Mouse (Mus musculus) heart, embryonic 13.5 days (tissue): ENCODE data around the gene Mob3c. TPM values are rescaled to one million over a fixed set of nuclear protein-coding genes. Genes with fewer than 3 reads are reported as not detected.
A peak's percentile ranks its signal among the peaks of the same experiment; 100 is the strongest.

Source experiments
- ATAC-seq: fragments of 200-750 bp; cut with Nextera tagmentation; 2 replicates; pipeline ENCODE4 v1.8.0; 2017; ENCODE audit warnings: moderate TSS enrichment; ENCODE audit not compliant: insufficient number of reproducible peaks, low FRiP score, low TSS enrichment; ENCODE audit errors: extremely low read depth
- H3K27ac ChIP-seq: fragments of 300-500 bp; sonication (generic); replicated peaks from 2 replicates; pipeline ENCODE4 v1.5.1; 2015; ENCODE audit warnings: moderate library complexity, mild to moderate bottlenecking, inconsistent platforms
- H3K27me3 ChIP-seq: fragments of 300-500 bp; sonication (generic); replicated peaks from 2 replicates; pipeline ENCODE4 v1.6.1; 2015; ENCODE audit warnings: mild to moderate bottlenecking, inconsistent platforms
- H3K36me3 ChIP-seq: fragments of 300-500 bp; sonication (generic); 2 replicates; pipeline ENCODE4 v1.6.1; 2015; ENCODE audit warnings: mild to moderate bottlenecking, inconsistent platforms
- H3K4me1 ChIP-seq: fragments of 300-500 bp; sonication (generic); 2 replicates; pipeline ENCODE4 v1.6.1; 2015; ENCODE audit warnings: inconsistent platforms
- H3K4me2 ChIP-seq: fragments of 300-500 bp; sonication (generic); 2 replicates; pipeline ENCODE4 v1.6.1; 2015; ENCODE audit warnings: inconsistent platforms, mild to moderate bottlenecking, moderate library complexity
- H3K4me3 ChIP-seq: fragments of 300-500 bp; sonication (generic); 2 replicates; pipeline ENCODE4 v1.5.1; 2015; ENCODE audit warnings: moderate library complexity, mild to moderate bottlenecking, inconsistent platforms
- H3K9ac ChIP-seq: fragments of 300-500 bp; sonication (generic); 2 replicates; pipeline ENCODE4 v1.6.1; 2015; ENCODE audit warnings: inconsistent platforms, mild to moderate bottlenecking, moderate library complexity
- H3K9me3 ChIP-seq: fragments of 300-500 bp; sonication (generic); 2 replicates; pipeline ENCODE4 v1.6.1; 2016; ENCODE audit warnings: inconsistent platforms
- WGBS: fragments of 180-500 bp; shearing (Covaris S2); methylation state at CpG from one replicate; pipeline ENCODE4 v1.1.7; 2015; ENCODE audit warnings: mixed read lengths; 5-methylcytosine and 5-hydroxymethylcytosine counted together
- polyA plus RNA-seq: library from polyadenylated mRNA; unstranded; fragments of >200 nt; fragmentation: Nextera tagmentation; extraction: Ambion mirVana; gene quantifications from 2 replicates; pipeline ENCODE4 v1.2.1, GENCODE M21; 2015

Mob3c gene
- polyA plus RNA-seq, 1 experiment from 2014 or later = 6.4 TPM

GRCm38 (mm10) chr4:115835576-115835975 lies 7.7 kb downstream of the Mob3c start:
- Histone ChIP-seq H3K27me3 (no peaks in the 10 kb centered on the region), H3K4me3 (no peak overlapping the region), H3K36me3 (peaks cover 50% of the 10 kb centered on the region), H3K27ac (no peak overlapping the region), H3K9me3 (no peaks in the 10 kb centered on the region), H3K4me2 (no peak overlapping the region), H3K9ac (no peak overlapping the region), H3K4me1 (peaks cover 12% of the 10 kb centered on the region)
- 75% methylated on average over 2 of the region's 2 CpGs for WGBS
- ATAC-seq = no peak

GRCm38 (mm10) chr4:115838196-115838595 lies 10.3 kb downstream of the Mob3c start:
- Histone ChIP-seq H3K4me2 (peak overlapping the region; percentile 79), H3K4me1 (peaks cover 14% of the 10 kb centered on the region), H3K9ac (peak overlapping the region; percentile 86; the same call in 1 of the 2 replicates), H3K4me3 (peak overlapping the region; percentile 70; the same call in 1 of the 2 replicates), H3K36me3 (peaks cover 28% of the 10 kb centered on the region), H3K27ac (no peak overlapping the region), H3K9me3 (no peaks in the 10 kb centered on the region), H3K27me3 (no peaks in the 10 kb centered on the region)
- no peak for ATAC-seq
- WGBS = 73% methylated on average over 4 of the region's 4 CpGs

- Histone ChIP-seq H3K4me1 (peaks cover 14% of the 10 kb centered on the region), H3K9me3 (no peaks in the 10 kb centered on the region), H3K9ac (peak within 1 kb of the TSS; percentile 86), H3K27me3 (no peaks in the 10 kb centered on the region), H3K27ac (peak within 1 kb of the TSS; percentile 71), H3K36me3 (peaks cover 27% of the 10 kb centered on the region), H3K4me2 (peak within 1 kb of the TSS; percentile 79), H3K4me3 (peak within 1 kb of the TSS; percentile 70)
- 2% methylated on average over 51 of the region's 51 CpGs for WGBS
- ATAC-seq = peak; percentile 97
Measured at GRCm38 (mm10) chr4:115838696-115839641, 11.1 kb downstream of the Mob3c start, which contains the start of gene Mknk1. TSS of gene Mknk1 (plus strand) at chr4:115839198.

GRCm38 (mm10) chr4:115839956-115840355 lies 12.1 kb downstream of the Mob3c start:
- H3K4me2 ChIP-seq = peak overlapping the region; percentile 79
- H3K27me3 ChIP-seq = no peaks in the 10 kb centered on the region
- WGBS = 47% methylated on average over 4 of the region's 4 CpGs
- H3K4me3 ChIP-seq = peak overlapping the region; percentile 70
- peaks cover 17% of the 10 kb centered on the region for H3K36me3 ChIP-seq
- no peak overlapping the region for H3K27ac ChIP-seq
- peaks cover 14% of the 10 kb centered on the region for H3K4me1 ChIP-seq
- no peaks in the 10 kb centered on the region for H3K9me3 ChIP-seq
- ATAC-seq = no peak
- peak overlapping the region; percentile 86; the same call in 1 of the 2 replicates for H3K9ac ChIP-seq

GRCm38 (mm10) chr4:115840842-115841241 lies 12.9 kb downstream of the Mob3c start:
- Histone ChIP-seq H3K4me3 (no peak overlapping the region), H3K4me2 (no peak overlapping the region; the same call in 1 of the 2 replicates), H3K4me1 (peaks cover 14% of the 10 kb centered on the region), H3K27me3 (no peaks in the 10 kb centered on the region), H3K9me3 (no peaks in the 10 kb centered on the region), H3K27ac (no peak overlapping the region), H3K9ac (no peak overlapping the region), H3K36me3 (peaks cover 8% of the 10 kb centered on the region)
- ATAC-seq = no peak
- WGBS = 86% methylated on average over 4 of the region's 4 CpGs

GRCm38 (mm10) chr4:115846656-115847055 lies 18.8 kb downstream of the Mob3c start:
- no peaks in the 10 kb centered on the region for H3K9me3 ChIP-seq
- no peak overlapping the region for H3K4me2 ChIP-seq
- no peaks in the 10 kb centered on the region for H3K27me3 ChIP-seq
- peaks cover 35% of the 10 kb centered on the region for H3K36me3 ChIP-seq
- WGBS = 42% methylated on average over 2 of the region's 2 CpGs
- peaks cover 52% of the 10 kb centered on the region for H3K4me1 ChIP-seq
- no peak overlapping the region for H3K4me3 ChIP-seq
- H3K27ac ChIP-seq = no peak overlapping the region
- no peak for ATAC-seq
- H3K9ac ChIP-seq = no peak overlapping the region

GRCm38 (mm10) chr4:115847377-115847776 lies 19.5 kb downstream of the Mob3c start:
- no peak overlapping the region for H3K4me3 ChIP-seq
- 45% methylated on average over 5 of the region's 5 CpGs for WGBS
- H3K9me3 ChIP-seq = no peaks in the 10 kb centered on the region
- no peak overlapping the region for H3K9ac ChIP-seq
- no peaks in the 10 kb centered on the region for H3K27me3 ChIP-seq
- peaks cover 39% of the 10 kb centered on the region for H3K36me3 ChIP-seq
- peak overlapping the region; percentile 21; the same call in 1 of the 2 replicates for H3K27ac ChIP-seq
- 0 out of 2 replicates have a peak overlapping the region, but pooled peaks have one; percentile 3 for H3K4me2 ChIP-seq
- peaks cover 57% of the 10 kb centered on the region for H3K4me1 ChIP-seq
- no peak for ATAC-seq

- Histone ChIP-seq H3K4me1 (peaks cover 57% of the 10 kb centered on the region), H3K27ac (peak overlapping the region; percentile 55; the same call in 1 of the 2 replicates), H3K36me3 (peaks cover 45% of the 10 kb centered on the region), H3K4me3 (no peak overlapping the region), H3K9ac (no peak overlapping the region), H3K27me3 (no peaks in the 10 kb centered on the region), H3K4me2 (0 out of 2 replicates have a peak overlapping the region, but pooled peaks have one; percentile 3), H3K9me3 (no peaks in the 10 kb centered on the region)
- 71% methylated on average over 1 of the region's 1 CpGs for WGBS
- no peak for ATAC-seq
Measured at GRCm38 (mm10) chr4:115848083-115848482, 20.2 kb downstream of the Mob3c start.

GRCm38 (mm10) chr4:115848990-115849677 lies 21.2 kb downstream of the Mob3c start:
- Histone ChIP-seq H3K36me3 (peaks cover 43% of the 10 kb centered on the region), H3K27ac (peak overlapping the region; percentile 55), H3K4me1 (peaks cover 57% of the 10 kb centered on the region), H3K4me2 (peak overlapping the region; percentile 37), H3K27me3 (no peaks in the 10 kb centered on the region), H3K9ac (no peak overlapping the region; the same call in 1 of the 2 replicates), H3K9me3 (no peaks in the 10 kb centered on the region), H3K4me3 (no peak overlapping the region)
- WGBS = 26% methylated on average over 8 of the region's 8 CpGs
- no peak; the same call in 1 of the 2 replicates for ATAC-seq

- H3K27ac ChIP-seq = 0 out of 2 replicates have a peak overlapping the region, but pooled peaks have one; percentile 55
- no peak overlapping the region for H3K4me2 ChIP-seq
- H3K4me1 ChIP-seq = peaks cover 61% of the 10 kb centered on the region
- H3K36me3 ChIP-seq = peaks cover 43% of the 10 kb centered on the region
- H3K9me3 ChIP-seq = no peaks in the 10 kb centered on the region
- H3K4me3 ChIP-seq = no peak overlapping the region
- WGBS = 66% methylated on average over 2 of the region's 2 CpGs
- no peak for ATAC-seq
- H3K27me3 ChIP-seq = no peaks in the 10 kb centered on the region
- H3K9ac ChIP-seq = no peak overlapping the region
Measured at GRCm38 (mm10) chr4:115850111-115850510, 22.2 kb downstream of the Mob3c start.

GRCm38 (mm10) chr4:115850631-115851030 lies 22.7 kb downstream of the Mob3c start:
- H3K9ac ChIP-seq = no peak overlapping the region
- H3K27ac ChIP-seq = no peak overlapping the region
- no peak overlapping the region for H3K4me3 ChIP-seq
- H3K9me3 ChIP-seq = no peaks in the 10 kb centered on the region
- H3K36me3 ChIP-seq = peaks cover 43% of the 10 kb centered on the region
- H3K27me3 ChIP-seq = no peaks in the 10 kb centered on the region
- 72% methylated on average over 2 of the region's 2 CpGs for WGBS
- peaks cover 66% of the 10 kb centered on the region for H3K4me1 ChIP-seq
- no peak for ATAC-seq
- no peak overlapping the region for H3K4me2 ChIP-seq
